ENCODE assay signal across 10 mouse cellular contexts in genomic region chr2:21028605-21029004, GRCm38 (mm10). TPM values are rescaled to one million over a fixed set of nuclear protein-coding genes. Genes with fewer than 3 reads are reported as not detected.
DNase-seq lines count a peak whose midpoint lies in the region; ATAC-seq and TF ChIP-seq lines count a peak whose summit lies in the region.
"Had no signal": no experiment of that assay in that cellular context is flagged by ENCODE, and none has a peak within 500 bp of the region (broad histone marks: within the 10 kb centered on the region; RNA-seq: fewer than 3 reads in every experiment).

No protein-coding gene starts in this region.

- ATAC-seq in frontal cortex, adult (ENCODE audit: low TSS enrichment), result peak; percentile 85
- ATAC-seq in megakaryocyte, adult 5-6 weeks (ENCODE audit: poor library complexity, severe bottlenecking), result no peak
- no peak for ATAC-seq in kidney, embryonic 14.5 days (ENCODE audit: low FRiP score, low TSS enrichment)

- H3K4me1 ChIP-seq in lung, adult 2 months (ENCODE audit: control insufficient read depth, insufficient read depth, low read length), result peaks cover 8% of the 10 kb centered on the region
- no peaks in the 10 kb centered on the region for H3K4me1 ChIP-seq in kidney, embryonic 14.5 days (ENCODE audit: control insufficient read depth, insufficient read depth, low read length)

- H3K9me3 ChIP-seq in kidney, embryonic 14.5 days (ENCODE audit: control insufficient read depth, low read length), result no peaks in the 10 kb centered on the region

- no peak for DNase-seq in frontal cortex, postnatal 25 days (ENCODE audit: low spot score in 2 of 2)
- peak; percentile 70 for DNase-seq in Muller cell, postnatal 12 days (ENCODE audit: inconsistent ontology term)
- DNase-seq in heart, adult 9 months (ENCODE audit: low spot score in 2 of 2), result peak; percentile 56 to 81
- peak; percentile 27 for DNase-seq in lung, adult 2 months
- DNase-seq in c-Kit-positive CD71-positive TER-119-positive erythroid progenitor cells, embryonic 14.5 days (ENCODE audit: low spot score), result no peak

- no peak overlapping the region for H3K9ac ChIP-seq in kidney, embryonic 14.5 days (ENCODE audit: low read depth, low read length)

- no peak for TF ChIP-seq POLR2A in lung, adult 2 months (IDR thresholded peaks at IDR 0.05; ENCODE audit: borderline replicate concordance, extremely low read depth, low read depth, low read length)

- H3K4me2 ChIP-seq in kidney, embryonic 14.5 days (replicated peaks; ENCODE audit: low read depth, low read length), result no peak overlapping the region

- no peaks in the 10 kb centered on the region for H3K36me3 ChIP-seq in kidney, embryonic 14.5 days (ENCODE audit: control insufficient read depth, insufficient read depth, low read length)

- 10% methylated on average over 2 of the region's 2 CpGs for WGBS in lung, adult 2 months
- 54% methylated on average over 2 of the region's 2 CpGs for WGBS in kidney, embryonic 14.5 days

- H3K4me3 ChIP-seq in lung, adult 2 months (replicated peaks; ENCODE audit: extremely low read depth, low read depth, low read length), result no peak overlapping the region
- H3K4me3 ChIP-seq in kidney, embryonic 14.5 days (ENCODE audit: low read length), result no peak overlapping the region
- H3K4me3 ChIP-seq: myocyte had no signal

- H3K27ac ChIP-seq in kidney, embryonic 14.5 days (ENCODE audit: low read depth, low read length), result no peak overlapping the region

- no peak for TF ChIP-seq CTCF in lung, adult 2 months (IDR thresholded peaks at IDR 0.05; ENCODE audit: insufficient read depth, low read length)

- no peaks in the 10 kb centered on the region for H3K27me3 ChIP-seq in kidney, embryonic 14.5 days (ENCODE audit: control insufficient read depth, insufficient read depth, low read length)
- H3K27me3 ChIP-seq: CH12.LX had no signal

RNA-seq across cellular contexts. Expression of gene Arhgap21, which starts 59.9 kb away (rescaled TPM):
- polyA plus RNA-seq in lung, adult 2 months (2012; rRNA removed), result 19.4 and 33.4 TPM in 2 replicates
- 17.3 and 17.7 TPM in 2 replicates for total RNA-seq in megakaryocyte, adult 5-6 weeks (2015)
- total RNA-seq in megakaryocyte, adult 5-6 weeks (2017), result 11.4 and 26.1 TPM in 2 replicates
- 14.4 and 15.9 TPM in 2 replicates for polyA plus RNA-seq in kidney, embryonic 14.5 days (2014; fragmentation: Nextera tagmentation; extraction: Ambion mirVana)

Comparison
In these comparisons a context has a peak if more than half of its experiments do, and no peak if none do; other contexts are left out.
1. DNase-seq: peak in Muller cell, postnatal 12 days (single experiment), heart, adult 9 months (2 of 2) and lung, adult 2 months (single experiment); none in frontal cortex, postnatal 25 days (0 of 2) and c-Kit-positive CD71-positive TER-119-positive erythroid progenitor cells, embryonic 14.5 days (single experiment).